Mouse (Mus musculus): ENCODE results near the gene Iqsec3.

- no peak for TF ChIP-seq CTCF (IDR thresholded peaks at IDR 0.05; ENCODE audit: low read depth, low read length)
- no peak for TF ChIP-seq POLR2A (IDR thresholded peaks at IDR 0.05; ENCODE audit: borderline replicate concordance, low read depth, low read length)
These were observed 17.9 kb upstream of the Iqsec3 start for GRCm38 (mm10) chr6:121491339-121491738.
